Mouse (Mus musculus) olfactory bulb, adult 2 months (tissue): Measurements from ENCODE around the gene Bsx. TPM values are rescaled to one million over a fixed set of nuclear protein-coding genes. Genes with fewer than 3 reads are reported as not detected.

Experiments used
- H3K27ac ChIP-seq: fragments of 200-500 bp; 2 replicates; pipeline ENCODE4 v1.5.1; 2012; ENCODE audit warnings: low read depth, low read length; ENCODE audit not compliant: insufficient read depth
- H3K4me1 ChIP-seq: fragments of 200-500 bp; 2 replicates; pipeline ENCODE4 v1.6.1; 2012; ENCODE audit warnings: low read length; ENCODE audit not compliant: control insufficient read depth, insufficient read depth
- H3K4me3 ChIP-seq: fragments of 200-500 bp; 2 replicates; pipeline ENCODE4 v1.5.1; 2012; ENCODE audit warnings: mild to moderate bottlenecking, low read depth, low read length, moderate library complexity; ENCODE audit not compliant: insufficient read depth
- CTCF ChIP-seq: fragments of 200-500 bp; IDR thresholded peaks from 2 replicates; pipeline ENCODE4 v1.5.1; 2012; ENCODE audit warnings: low read depth, mild to moderate bottlenecking, low read length, moderate library complexity; ENCODE audit not compliant: insufficient read depth
- POLR2A ChIP-seq: fragments of 200-500 bp; IDR thresholded peaks from 2 replicates; pipeline ENCODE4 v1.6.1; 2012; ENCODE audit warnings: mild to moderate bottlenecking, low read depth, low read length, moderate library complexity; ENCODE audit not compliant: insufficient read depth
- WGBS: fragments of 180-500 bp; shearing (Covaris S2); methylation state at CpG from one replicate; pipeline ENCODE4 v1.1.7; 2018; 5-methylcytosine and 5-hydroxymethylcytosine counted together
- polyA plus RNA-seq: library from polyadenylated mRNA; stranded (reverse); fragments of >200 nt; gene quantifications from 2 replicates; pipeline ENCODE4 v1.2.4, GENCODE M21; 2012; ENCODE audit warnings: low replicate concordance; ENCODE audit not compliant: missing spikeins, insufficient read depth, insufficient read length

Bsx gene
- polyA plus RNA-seq, 1 experiment = not detected

- Histone ChIP-seq H3K4me1 (no peaks in the 10 kb centered on the region), H3K27ac (no peak overlapping the region), H3K4me3 (no peak overlapping the region)
- 83% methylated on average over 5 of the region's 5 CpGs for WGBS
- TF ChIP-seq CTCF (no peak), POLR2A (no peak)
Observed at GRCm38 (mm10) chr9:40870331-40870730, 3.6 kb upstream of the Bsx start.

- WGBS = 3% methylated on average over 34 of the region's 34 CpGs
- TF ChIP-seq CTCF = no peak
- no peak for TF ChIP-seq POLR2A
- H3K4me3 ChIP-seq = no peak overlapping the region
- H3K4me1 ChIP-seq = no peaks in the 10 kb centered on the region
- no peak overlapping the region for H3K27ac ChIP-seq
Observed at GRCm38 (mm10) chr9:40871369-40872155, 2.4 kb upstream of the Bsx start.

- TF ChIP-seq POLR2A (no peak), CTCF (no peak)
- no peak overlapping the region for H3K27ac ChIP-seq
- no peaks in the 10 kb centered on the region for H3K4me1 ChIP-seq
- no peak overlapping the region for H3K4me3 ChIP-seq
- WGBS = 5% methylated on average over 8 of the region's 8 CpGs
Observed at GRCm38 (mm10) chr9:40872156-40872478, 1.8 kb upstream of the Bsx start.

GRCm38 (mm10) chr9:40874961-40875360 lies 1.0 kb downstream of the Bsx start:
- no peak overlapping the region for H3K27ac ChIP-seq
- no peak overlapping the region for H3K4me3 ChIP-seq
- 4% methylated on average over 4 of the region's 4 CpGs for WGBS
- peaks cover 6% of the 10 kb centered on the region for H3K4me1 ChIP-seq
- no peak for TF ChIP-seq POLR2A
- TF ChIP-seq CTCF = no peak

- WGBS = 4% methylated on average over 17 of the region's 17 CpGs
- TF ChIP-seq POLR2A (no peak), CTCF (no peak)
- peaks cover 6% of the 10 kb centered on the region for H3K4me1 ChIP-seq
- H3K4me3 ChIP-seq = no peak overlapping the region
- H3K27ac ChIP-seq = no peak overlapping the region
Observed at GRCm38 (mm10) chr9:40875431-40875830, 1.5 kb downstream of the Bsx start.

GRCm38 (mm10) chr9:40876164-40876563 lies 2.2 kb downstream of the Bsx start:
- no peak overlapping the region for H3K4me3 ChIP-seq
- 2% methylated on average over 29 of the region's 29 CpGs for WGBS
- H3K27ac ChIP-seq = no peak overlapping the region
- H3K4me1 ChIP-seq = peaks cover 6% of the 10 kb centered on the region
- no peak for TF ChIP-seq POLR2A
- no peak for TF ChIP-seq CTCF

GRCm38 (mm10) chr9:40876693-40877092 lies 2.8 kb downstream of the Bsx start:
- 9% methylated on average over 5 of the region's 5 CpGs for WGBS
- Histone ChIP-seq H3K27ac (no peak overlapping the region), H3K4me3 (no peak overlapping the region), H3K4me1 (peaks cover 6% of the 10 kb centered on the region)
- TF ChIP-seq CTCF = no peak
- TF ChIP-seq POLR2A = no peak

- no peak overlapping the region for H3K27ac ChIP-seq
- TF ChIP-seq CTCF = no peak
- TF ChIP-seq POLR2A = no peak
- 2% methylated on average over 42 of the region's 42 CpGs for WGBS
- peaks cover 6% of the 10 kb centered on the region for H3K4me1 ChIP-seq
- H3K4me3 ChIP-seq = no peak overlapping the region
Observed at GRCm38 (mm10) chr9:40877146-40877880, 3.4 kb downstream of the Bsx start.

GRCm38 (mm10) chr9:40877881-40878235 lies 3.9 kb downstream of the Bsx start:
- WGBS = 2% methylated on average over 29 of the region's 29 CpGs
- Histone ChIP-seq H3K4me3 (no peak overlapping the region), H3K4me1 (peaks cover 6% of the 10 kb centered on the region), H3K27ac (no peak overlapping the region)
- TF ChIP-seq CTCF (no peak), POLR2A (no peak)
